Mouse (Mus musculus) kidney, embryonic 14.5 days (tissue): Measurements from ENCODE around the gene Asphd1. TPM values are rescaled to one million over a fixed set of nuclear protein-coding genes. Genes with fewer than 3 reads are reported as not detected.

Source experiments
- ATAC-seq: fragments of 200-750 bp; cut with Nextera tagmentation; 2 replicates; pipeline ENCODE4 v1.8.0; 2017; ENCODE audit warnings: moderate number of reproducible peaks, mild to moderate bottlenecking, moderate TSS enrichment, moderate library complexity; ENCODE audit not compliant: low FRiP score, low TSS enrichment
- H3K27ac ChIP-seq: fragments of 300-500 bp; sonication (generic); 2 replicates; pipeline ENCODE4 v1.5.1; 2014; ENCODE audit warnings: low read depth, mild to moderate bottlenecking, low read length, moderate library complexity, mixed read lengths
- H3K27me3 ChIP-seq: fragments of 300-500 bp; sonication (generic); 2 replicates; pipeline ENCODE4 v1.6.1; 2014; ENCODE audit warnings: mild to moderate bottlenecking, low read length; ENCODE audit not compliant: control insufficient read depth, insufficient read depth
- H3K36me3 ChIP-seq: fragments of 300-500 bp; sonication (generic); 2 replicates; pipeline ENCODE4 v1.6.1; 2014; ENCODE audit warnings: low read length, mixed read lengths; ENCODE audit not compliant: control insufficient read depth, insufficient read depth
- H3K4me1 ChIP-seq: fragments of 300-500 bp; sonication (generic); 2 replicates; pipeline ENCODE4 v1.6.1; 2014; ENCODE audit warnings: low read length, mixed read lengths; ENCODE audit not compliant: control insufficient read depth, insufficient read depth
- H3K4me2 ChIP-seq: fragments of 300-500 bp; sonication (generic); replicated peaks from 2 replicates; pipeline ENCODE4 v1.6.1; 2014; ENCODE audit warnings: low read depth, mild to moderate bottlenecking, low read length
- H3K4me3 ChIP-seq: fragments of 300-500 bp; sonication (generic); 2 replicates; pipeline ENCODE4 v1.5.1; 2014; ENCODE audit warnings: mild to moderate bottlenecking, low read length
- H3K9ac ChIP-seq: fragments of 300-500 bp; sonication (generic); 2 replicates; pipeline ENCODE4 v1.6.1; 2014; ENCODE audit warnings: low read depth, mild to moderate bottlenecking, low read length, moderate library complexity
- H3K9me3 ChIP-seq: fragments of 300-500 bp; sonication (generic); 2 replicates; pipeline ENCODE4 v1.6.1; 2016; ENCODE audit warnings: low read length; ENCODE audit not compliant: control insufficient read depth
- WGBS: fragments of 180-500 bp; shearing (Covaris S2); extraction: QIAGEN DNeasy Blood & Tissue Kit; methylation state at CpG from one replicate; pipeline ENCODE4 v1.1.7; 2014; 5-methylcytosine and 5-hydroxymethylcytosine counted together
- polyA plus RNA-seq: library from polyadenylated mRNA; unstranded; fragments of >200 nt; fragmentation: Nextera tagmentation; extraction: Ambion mirVana; gene quantifications from 2 replicates; pipeline ENCODE4 v1.2.1, GENCODE M21; 2014

The Asphd1 gene
- polyA plus RNA-seq, 1 experiment from 2014 or later: 0.34 TPM

DNA sequence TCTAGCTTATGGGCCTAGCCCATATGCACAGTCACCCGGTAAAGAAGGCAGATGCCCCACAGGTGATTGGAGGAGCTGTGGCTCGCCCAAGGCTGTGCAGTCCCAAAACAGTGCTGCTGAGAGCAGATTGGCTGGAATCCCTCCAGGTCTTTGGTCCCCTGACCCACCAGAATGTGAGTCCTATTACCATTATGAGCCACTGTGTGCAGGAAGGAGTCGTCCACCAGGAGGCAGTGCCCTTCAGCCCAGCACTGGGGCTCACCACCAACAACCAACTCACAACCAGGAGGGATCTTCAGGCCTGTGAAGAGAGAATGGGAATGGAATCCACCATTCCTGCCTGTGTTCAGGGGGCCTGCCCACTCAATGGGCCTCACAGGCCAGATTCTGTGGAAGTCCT is 2.9 kb downstream of the Asphd1 start:
- no peak for ATAC-seq
- no peak overlapping the region for H3K4me3 ChIP-seq
- peaks cover 3% of the 10 kb centered on the region; the same call in 1 of the 2 replicates for H3K4me1 ChIP-seq
- no peak overlapping the region for H3K4me2 ChIP-seq
- no peak overlapping the region for H3K9ac ChIP-seq
- H3K9me3 ChIP-seq: no peaks in the 10 kb centered on the region
- no peak overlapping the region for H3K27ac ChIP-seq
- H3K36me3 ChIP-seq: peaks cover 17% of the 10 kb centered on the region; the same call in 1 of the 2 replicates
- H3K27me3 ChIP-seq: peaks cover 17% of the 10 kb centered on the region
- WGBS: 32% methylated on average over 3 of the region's 3 CpGs

DNA sequence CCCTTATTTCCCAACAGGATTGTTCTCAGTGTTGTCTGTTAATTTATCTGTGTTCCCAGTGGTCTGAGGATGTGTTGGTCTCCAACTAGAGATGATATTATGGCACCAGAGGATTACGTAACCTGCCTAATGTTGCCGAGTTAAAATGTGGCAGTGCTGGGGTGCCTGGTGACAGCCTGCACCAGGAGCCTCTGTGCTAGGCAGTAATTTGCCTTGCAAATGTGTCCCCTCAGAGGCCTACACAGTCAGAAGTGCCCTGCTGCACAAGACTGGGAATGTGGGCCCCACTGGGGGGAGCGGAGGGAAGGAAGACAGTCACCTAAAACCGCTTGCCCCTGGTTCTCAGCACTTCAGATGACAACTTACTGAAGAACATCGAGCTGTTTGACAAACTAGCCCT is 7.6 kb downstream of the Asphd1 start:
- Histone ChIP-seq H3K4me1 (no peaks in the 10 kb centered on the region), H3K9ac (no peak overlapping the region), H3K4me2 (no peak overlapping the region), H3K9me3 (no peaks in the 10 kb centered on the region), H3K27me3 (no peaks in the 10 kb centered on the region), H3K36me3 (peaks cover 25% of the 10 kb centered on the region), H3K27ac (no peak overlapping the region), H3K4me3 (no peak overlapping the region)
- ATAC-seq: no peak
- 76% methylated on average over 5 of the region's 5 CpGs for WGBS

DNA sequence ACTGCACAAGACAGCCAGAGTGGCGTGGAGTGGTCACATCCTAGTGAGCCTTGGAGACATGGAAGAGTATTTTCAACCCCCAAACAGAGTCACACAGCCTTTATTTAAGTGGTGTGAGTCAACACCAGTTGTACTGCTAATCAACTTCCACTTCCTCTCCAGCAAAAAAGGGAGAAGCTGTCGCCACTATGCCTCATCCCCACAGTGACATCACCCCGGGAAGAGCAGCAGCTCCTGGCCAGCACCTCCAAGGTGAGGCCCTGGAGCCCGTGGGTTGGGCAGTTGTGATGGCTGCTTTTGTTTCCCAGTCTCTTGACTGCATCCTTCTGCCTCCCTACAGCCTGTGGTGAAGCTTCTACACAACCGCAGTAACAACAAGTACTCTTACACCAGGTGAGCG is 8.2 kb downstream of the Asphd1 start:
- no peaks in the 10 kb centered on the region for H3K9me3 ChIP-seq
- H3K36me3 ChIP-seq: peaks cover 31% of the 10 kb centered on the region
- no peak for ATAC-seq
- H3K4me2 ChIP-seq: no peak overlapping the region
- H3K27me3 ChIP-seq: no peaks in the 10 kb centered on the region
- no peak overlapping the region for H3K27ac ChIP-seq
- no peaks in the 10 kb centered on the region for H3K4me1 ChIP-seq
- no peak overlapping the region for H3K4me3 ChIP-seq
- H3K9ac ChIP-seq: no peak overlapping the region
- WGBS: 43% methylated on average over 6 of the region's 6 CpGs

DNA sequence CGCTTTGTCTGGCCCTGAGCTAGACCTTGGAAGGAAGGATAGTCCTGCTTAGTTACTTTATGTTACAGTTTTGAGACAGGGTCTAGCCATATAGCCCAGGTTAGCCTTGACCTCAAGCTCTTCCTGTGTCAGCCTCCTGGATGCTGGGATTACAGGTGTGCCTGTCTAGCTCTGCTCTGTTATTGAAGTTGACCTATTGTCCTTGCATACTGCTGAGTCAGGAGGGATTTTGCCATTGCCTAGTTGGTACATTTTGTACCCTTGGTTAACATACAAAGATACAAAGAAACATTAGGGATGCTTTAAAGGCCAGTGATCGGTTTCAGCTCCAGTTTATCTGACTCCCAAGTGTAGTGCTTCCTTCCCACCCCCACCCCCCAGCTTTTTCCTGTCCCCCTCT is 16.7 kb downstream of the Asphd1 start:
- peaks cover 42% of the 10 kb centered on the region for H3K36me3 ChIP-seq
- H3K9me3 ChIP-seq: no peaks in the 10 kb centered on the region
- 87% methylated on average over 2 of the region's 2 CpGs for WGBS

DNA sequence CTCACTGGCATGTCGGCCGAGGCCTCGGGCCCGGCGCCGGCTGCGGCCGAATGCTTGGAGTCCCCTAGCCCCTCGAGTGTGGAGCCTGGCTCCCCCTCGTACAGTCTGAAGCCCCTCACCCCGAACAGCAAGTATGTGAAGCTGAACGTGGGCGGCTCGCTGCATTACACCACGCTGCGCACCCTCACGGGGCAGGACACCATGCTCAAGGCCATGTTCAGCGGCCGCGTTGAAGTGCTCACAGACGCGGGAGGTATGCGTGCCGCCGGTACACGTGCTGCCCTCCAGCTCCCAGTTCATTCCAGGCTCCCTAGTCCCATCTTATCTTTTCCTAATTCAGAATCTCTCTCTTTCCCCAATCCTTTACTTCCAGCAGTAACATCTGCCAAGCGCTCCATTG is 20.3 kb downstream of the Asphd1 start:
- no peaks in the 10 kb centered on the region for H3K9me3 ChIP-seq
- peaks cover 22% of the 10 kb centered on the region; the same call in 1 of the 2 replicates for H3K36me3 ChIP-seq
- under 1% methylated on average over 26 of the region's 27 CpGs for WGBS
- H3K27ac ChIP-seq: peak overlapping the region; percentile 5; the same call in 1 of the 2 replicates
- H3K4me3 ChIP-seq: peak overlapping the region; percentile 69
- peak overlapping the region; percentile 72 for H3K9ac ChIP-seq
- peak overlapping the region; percentile 86 for H3K4me2 ChIP-seq
- H3K4me1 ChIP-seq: peaks cover 9% of the 10 kb centered on the region
- no peaks in the 10 kb centered on the region for H3K27me3 ChIP-seq
- ATAC-seq: peak; percentile 78

More for the DNA sequence above, 16.7 kb downstream of the Asphd1 start:
- Histone ChIP-seq H3K4me3 (no peak overlapping the region), H3K4me1 (peaks cover 9% of the 10 kb centered on the region), H3K4me2 (no peak overlapping the region), H3K9ac (no peak overlapping the region), H3K27me3 (no peaks in the 10 kb centered on the region), H3K27ac (no peak overlapping the region)
- no peak for ATAC-seq

DNA sequence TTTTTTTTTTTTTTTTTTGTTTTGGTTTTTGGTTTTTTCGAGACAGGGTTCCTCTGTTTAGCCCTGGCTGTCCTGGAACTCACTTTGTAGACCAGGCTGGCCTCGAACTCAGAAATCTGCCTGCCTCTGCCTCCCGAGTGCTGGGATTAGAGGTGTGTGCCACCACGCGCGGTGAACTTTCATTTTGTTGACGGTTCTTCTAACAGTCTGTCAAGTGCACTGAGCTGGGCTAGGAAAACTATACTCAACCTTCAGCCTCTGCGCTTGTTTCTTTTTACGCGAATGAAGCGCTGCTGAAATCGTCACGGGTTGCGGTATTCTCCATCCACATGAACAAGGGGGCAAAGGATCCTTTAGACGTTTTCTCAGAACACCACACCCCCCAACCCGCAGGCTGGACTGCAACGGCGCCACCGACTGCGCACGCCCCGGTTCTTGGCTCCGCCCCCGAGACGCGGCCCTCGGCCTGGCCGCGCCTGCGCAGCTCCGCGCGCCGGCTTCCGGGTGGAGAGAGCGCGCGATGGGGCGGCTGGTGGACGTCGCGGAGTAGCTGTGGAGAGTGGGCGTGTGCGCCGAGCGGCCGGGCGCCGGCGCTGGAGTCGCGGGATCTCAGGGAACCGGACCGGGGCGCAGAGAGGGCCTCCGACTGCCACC is 20.9 kb downstream of the Asphd1 start, which contains the start of gene Kctd13:
Gene Kctd13 (plus strand): TSS at position 496 of the 654 bp plus-strand sequence.
- Histone ChIP-seq H3K27ac (peak within 1 kb of the TSS; percentile 5; the same call in 1 of the 2 replicates), H3K4me2 (peak within 1 kb of the TSS; percentile 86), H3K9me3 (no peaks in the 10 kb centered on the region), H3K4me3 (peak within 1 kb of the TSS; percentile 69), H3K27me3 (no peaks in the 10 kb centered on the region), H3K9ac (peak within 1 kb of the TSS; percentile 72), H3K36me3 (peaks cover 22% of the 10 kb centered on the region; the same call in 1 of the 2 replicates), H3K4me1 (peaks cover 9% of the 10 kb centered on the region)
- 4% methylated on average over 56 of the region's 56 CpGs for WGBS
- ATAC-seq: peak; percentile 97

DNA sequence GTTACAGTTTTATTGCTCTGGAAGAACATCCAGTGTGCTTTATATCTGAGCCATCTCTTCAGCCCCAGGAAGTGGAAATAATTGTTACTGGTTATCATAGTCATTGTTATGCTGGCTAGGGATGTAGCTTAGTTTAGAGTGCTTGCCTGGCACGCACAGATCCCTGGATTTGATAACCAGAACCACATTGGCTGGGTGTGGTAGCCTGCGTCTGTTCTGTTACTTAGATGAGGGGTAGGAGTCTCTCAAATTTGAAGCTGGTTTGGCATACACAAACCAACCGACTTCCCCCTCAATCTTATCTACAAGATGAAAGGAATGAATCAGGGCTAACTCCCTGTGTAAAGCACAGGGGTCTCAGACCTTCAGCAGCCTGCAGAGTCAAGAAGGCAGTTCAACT is 23.1 kb downstream of the Asphd1 start:
- Histone ChIP-seq H3K36me3 (peaks cover 8% of the 10 kb centered on the region; the same call in 1 of the 2 replicates), H3K27me3 (no peaks in the 10 kb centered on the region), H3K4me2 (no peak overlapping the region), H3K9me3 (no peaks in the 10 kb centered on the region), H3K27ac (no peak overlapping the region), H3K4me3 (no peak overlapping the region), H3K9ac (no peak overlapping the region), H3K4me1 (peaks cover 9% of the 10 kb centered on the region)
- WGBS: 40% methylated on average over 3 of the region's 3 CpGs
- ATAC-seq: no peak

DNA sequence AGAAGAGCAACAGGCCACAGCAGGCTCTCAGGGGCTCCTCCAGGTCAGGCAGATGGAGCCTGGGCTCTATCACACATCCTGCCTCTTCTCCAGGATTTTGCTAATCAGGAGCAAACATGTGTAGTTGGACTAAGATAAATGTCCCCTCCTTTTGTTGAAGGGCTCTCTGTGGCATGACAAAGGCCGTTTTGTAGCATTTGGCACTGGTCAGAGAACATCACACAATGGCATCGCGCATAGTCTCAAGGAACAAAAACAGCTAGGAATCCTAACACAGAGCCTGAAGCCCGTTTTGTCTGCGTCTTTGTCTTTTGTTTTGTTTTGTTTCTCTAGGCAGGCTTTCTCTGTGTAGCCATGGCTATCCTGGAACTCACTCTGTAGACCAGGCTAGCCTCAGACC is 25.4 kb downstream of the Asphd1 start:
- H3K27me3 ChIP-seq: no peaks in the 10 kb centered on the region
- ATAC-seq: no peak
- H3K4me2 ChIP-seq: no peak overlapping the region
- WGBS: 81% methylated on average over 5 of the region's 5 CpGs
- H3K9ac ChIP-seq: no peak overlapping the region
- H3K9me3 ChIP-seq: no peaks in the 10 kb centered on the region
- no peak overlapping the region for H3K4me3 ChIP-seq
- H3K27ac ChIP-seq: no peak overlapping the region
- H3K36me3 ChIP-seq: no peaks in the 10 kb centered on the region
- H3K4me1 ChIP-seq: no peaks in the 10 kb centered on the region

DNA sequence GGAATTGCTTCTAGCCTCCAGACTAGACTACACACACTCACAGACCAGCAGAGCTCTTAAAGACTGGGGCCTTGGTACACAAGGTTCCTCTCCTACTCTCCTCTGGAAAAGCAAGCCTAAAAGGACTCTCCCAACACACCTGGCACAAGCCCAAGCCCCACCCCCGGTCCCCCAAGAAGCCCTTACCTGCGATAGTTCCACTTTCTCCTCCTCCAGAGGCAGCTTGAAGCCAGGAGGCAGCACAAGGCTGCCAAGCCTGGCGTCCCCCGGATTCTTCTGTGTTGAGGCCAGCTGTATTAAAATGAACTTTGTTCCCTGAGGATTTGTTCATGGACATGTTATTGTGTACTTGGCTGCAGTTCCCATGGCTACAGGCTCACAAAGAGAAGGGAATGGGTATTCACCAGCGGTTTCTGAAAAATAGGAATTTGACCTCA is 26.7 kb downstream of the Asphd1 start, which contains the start of gene Tmem219:
Gene Tmem219 (minus strand): TSS at position 294 of the 437 bp plus-strand sequence.
- no peaks in the 10 kb centered on the region for H3K9me3 ChIP-seq
- ATAC-seq: no peak
- H3K4me3 ChIP-seq: no peak within 1 kb of the TSS
- H3K27ac ChIP-seq: 0 out of 2 replicates have a peak within 1 kb of the TSS, but pooled peaks have one; percentile 7
- no peaks in the 10 kb centered on the region for H3K4me1 ChIP-seq
- 56% methylated on average over 5 of the region's 5 CpGs for WGBS
- no peak within 1 kb of the TSS for H3K4me2 ChIP-seq
- H3K27me3 ChIP-seq: no peaks in the 10 kb centered on the region
- no peak within 1 kb of the TSS for H3K9ac ChIP-seq
- H3K36me3 ChIP-seq: no peaks in the 10 kb centered on the region
